ENCODE assay signal across 11 mouse cellular contexts in the genomic region with DNA sequence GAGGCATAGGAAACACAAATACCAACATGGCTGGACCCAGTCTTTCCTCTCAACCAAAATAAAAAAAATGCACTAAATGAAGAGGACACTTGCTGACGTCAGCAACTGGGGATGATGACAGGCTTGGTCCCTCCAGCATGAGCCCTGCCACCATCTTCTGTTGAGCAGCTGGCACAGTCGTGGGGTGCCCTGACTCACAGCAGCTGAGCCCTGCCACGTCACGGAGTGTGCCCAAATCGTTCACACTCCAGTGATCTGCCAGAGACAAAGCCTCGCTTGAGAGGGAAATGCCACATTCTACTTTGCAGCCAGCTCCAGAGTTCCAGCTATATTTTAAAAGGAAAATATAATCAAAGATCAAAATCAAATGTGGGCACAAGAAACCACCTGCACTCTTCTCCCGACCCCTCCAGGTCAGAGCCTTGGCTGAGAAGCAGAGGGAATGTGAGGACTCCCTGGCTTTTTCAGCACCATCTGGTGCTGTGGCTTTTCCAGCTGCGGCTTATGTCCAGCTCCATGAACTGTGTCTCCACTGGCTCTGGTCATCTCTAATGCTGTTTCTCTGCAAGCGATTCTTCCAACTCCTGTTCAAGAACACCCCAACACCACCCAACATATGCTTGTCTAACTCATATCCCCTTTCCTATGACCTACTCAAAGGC.
DNase-seq lines count a peak whose midpoint lies in the region; ATAC-seq lines count a peak whose summit lies in the region.
"Had no signal": no experiment of that assay in that cellular context is flagged by ENCODE, and none has a peak within 500 bp of the region (broad histone marks: within the 10 kb centered on the region; RNA-seq: fewer than 3 reads in every experiment).

No protein-coding gene starts in this region.

- no peaks in the 10 kb centered on the region for H3K9me3 ChIP-seq in forebrain, embryonic 15.5 days
- H3K9me3 ChIP-seq: liver, embryonic 13.5 days; midbrain, embryonic 15.5 days had no signal

- H3K4me2 ChIP-seq in forebrain, embryonic 15.5 days (replicated peaks), result no peak overlapping the region
- H3K4me2 ChIP-seq: liver, embryonic 13.5 days; midbrain, embryonic 15.5 days had no signal

- no peak overlapping the region for H3K9ac ChIP-seq in forebrain, embryonic 15.5 days (replicated peaks)
- H3K9ac ChIP-seq: liver, embryonic 13.5 days; midbrain, embryonic 15.5 days had no signal

- peak; percentile 34 for DNase-seq in gastrocnemius, postnatal 25 days
- no peak for DNase-seq in gastrocnemius, adult 18-20 months (ENCODE audit: low spot score)
- DNase-seq in 3134 (ENCODE audit: extremely low read depth, insufficient read length, low spot score), result peak; percentile 64
- DNase-seq in left cerebral cortex, postnatal 36 days (ENCODE audit: low spot score in 2 of 2), result peak; percentile 39 to 40
- DNase-seq in yolk sac, embryonic 10.5 days (ENCODE audit: low spot score), result no peak
- no peak for DNase-seq in urinary bladder, postnatal 14 days (ENCODE audit: low spot score)
- no peak for DNase-seq in thymus, postnatal 4 days
- DNase-seq: liver, embryonic 13.5 days had no signal

- H3K4me3 ChIP-seq in forebrain, embryonic 15.5 days, result no peak overlapping the region
- H3K4me3 ChIP-seq: liver, embryonic 13.5 days; midbrain, embryonic 15.5 days had no signal

- peak; percentile 77; the same call in 1 of the 2 replicates for ATAC-seq in forebrain, embryonic 15.5 days (replicated peaks)
- ATAC-seq: intestine, postnatal 0 days; midbrain, embryonic 15.5 days had no signal

- no peaks in the 10 kb centered on the region for H3K27me3 ChIP-seq in forebrain, embryonic 15.5 days
- H3K27me3 ChIP-seq: liver, embryonic 13.5 days; midbrain, embryonic 15.5 days had no signal

- H3K27ac ChIP-seq in forebrain, embryonic 15.5 days (replicated peaks), result no peak overlapping the region
- H3K27ac ChIP-seq: liver, embryonic 13.5 days; midbrain, embryonic 15.5 days had no signal

- no peaks in the 10 kb centered on the region for H3K36me3 ChIP-seq in forebrain, embryonic 15.5 days
- H3K36me3 ChIP-seq: liver, embryonic 13.5 days; midbrain, embryonic 15.5 days had no signal

- intact Hi-C loops in left cerebral cortex, postnatal 36 days (cut with DNase I), result no loop called here

- WGBS in forebrain, embryonic 15.5 days, result 46% methylated on average over 9 of the region's 9 CpGs

- peaks cover 31% of the 10 kb centered on the region for H3K4me1 ChIP-seq in forebrain, embryonic 15.5 days
- H3K4me1 ChIP-seq: liver, embryonic 13.5 days; midbrain, embryonic 15.5 days had no signal

Comparison
In these comparisons a context has a peak if more than half of its experiments do, and no peak if none do; other contexts are left out.
1. DNase-seq: peak in gastrocnemius, postnatal 25 days (single experiment), 3134 (single experiment) and left cerebral cortex, postnatal 36 days (2 of 2); none in gastrocnemius, adult 18-20 months (single experiment), yolk sac, embryonic 10.5 days (single experiment), urinary bladder, postnatal 14 days (single experiment) and thymus, postnatal 4 days (single experiment).